Mouse (Mus musculus) limb, embryonic 10.5 days (tissue): ENCODE results near the gene Aldh3a1. TPM values are rescaled to one million over a fixed set of nuclear protein-coding genes. Genes with fewer than 3 reads are reported as not detected.

Source experiments
- polyA plus RNA-seq: library from polyadenylated mRNA; unstranded; fragments of >200 nt; fragmentation: Nextera tagmentation; extraction: Ambion mirVana; gene quantifications from 2 replicates; pipeline ENCODE4 v1.2.1, GENCODE M21; 2016

Gene Aldh3a1
- polyA plus RNA-seq, 1 experiment from 2014 or later = not detected

Other genes with a start within 250 kb of the Aldh3a1 start
- gene Kcnj12, start 185.0 kb upstream of the Aldh3a1 start, polyA plus RNA-seq = 0.11 and 0.25 TPM in 2 replicates
- gene Tnfrsf13b, start 80.8 kb upstream of the Aldh3a1 start, polyA plus RNA-seq = 0.39 TPM in 2 replicates
- 139 and 168 TPM in 2 replicates for gene Usp22, start 32.5 kb upstream of the Aldh3a1 start, polyA plus RNA-seq
- gene Aldh3a2, start 59.9 kb downstream of the Aldh3a1 start, polyA plus RNA-seq = 12.7 and 15.1 TPM in 2 replicates
- gene Slc47a2, start 135.3 kb downstream of the Aldh3a1 start, polyA plus RNA-seq = not detected in 2 replicates
- 0.05 and 0.13 TPM in 2 replicates for gene Slc47a1, start 170.8 kb downstream of the Aldh3a1 start, polyA plus RNA-seq
- 0.10 and 0.23 TPM in 2 replicates for gene Rnf112, start 246.6 kb downstream of the Aldh3a1 start, polyA plus RNA-seq